Mouse (Mus musculus) bone marrow macrophage, adult 2 months (primary cell): Measurements from ENCODE around the gene Ly6g6e.

ENCODE experiments used
- CTCF ChIP-seq: IDR thresholded peaks from 2 replicates; pipeline ENCODE4 v1.5.1; 2012; ENCODE audit warnings: low read depth, mild to moderate bottlenecking, low read length, moderate library complexity
- POLR2A ChIP-seq: IDR thresholded peaks from 2 replicates; pipeline ENCODE4 v1.6.1; 2012; ENCODE audit warnings: mild to moderate bottlenecking, low read depth, low read length, borderline replicate concordance

DNA sequence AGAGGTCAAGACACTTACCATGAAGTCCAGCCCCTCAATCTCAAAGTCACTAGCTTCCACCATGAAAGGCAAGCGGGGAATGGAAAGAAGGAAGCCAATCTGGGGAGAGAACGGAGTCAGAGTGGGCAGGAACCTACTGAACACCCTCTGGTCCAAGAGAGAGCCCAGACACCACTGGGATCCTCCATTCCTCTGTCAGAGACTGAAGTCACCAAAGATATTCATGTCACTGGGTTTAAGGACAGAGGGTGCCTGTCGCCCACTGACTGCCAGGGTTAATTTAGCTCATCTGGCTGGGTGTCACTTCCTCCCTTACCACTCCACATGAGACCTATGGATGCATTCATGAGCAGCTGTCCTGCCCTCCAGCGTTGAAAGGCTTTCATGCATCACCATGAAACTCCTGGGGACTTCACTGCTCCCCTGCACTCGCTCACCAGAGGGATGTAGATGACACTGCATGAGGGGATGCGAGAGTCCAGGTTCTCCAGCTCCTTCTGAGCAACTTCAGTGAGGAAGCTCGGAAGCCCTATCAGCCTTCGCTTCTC is 44.3 kb upstream of the Ly6g6e start:
- TF ChIP-seq POLR2A (no peak), CTCF (0 out of 2 replicates have a peak, but pooled peaks have one; percentile 8)
